Mouse (Mus musculus) cortical plate, adult 2 months (tissue): ENCODE measurements around the gene Ctsh. TPM values are rescaled to one million over a fixed set of nuclear protein-coding genes. Genes with fewer than 3 reads are reported as not detected.
"Not testable (repeated sequence)": the region's sequence is repeated elsewhere in the genome, so short reads cannot be mapped to it uniquely, and the experiment has no call there.

Experiments
- H3K27ac ChIP-seq: fragments of 200-500 bp; 2 replicates; pipeline ENCODE4 v1.5.1; 2012; ENCODE audit warnings: low read length, control low read depth, inconsistent platforms; ENCODE audit not compliant: insufficient read depth
- H3K4me1 ChIP-seq: fragments of 200-500 bp; 2 replicates; pipeline ENCODE4 v1.6.1; 2011; ENCODE audit warnings: low read length; ENCODE audit not compliant: control insufficient read depth, insufficient read depth
- H3K4me3 ChIP-seq: fragments of 200-500 bp; 2 replicates; pipeline ENCODE4 v1.5.1; 2011; ENCODE audit warnings: mild to moderate bottlenecking, low read length, control low read depth; ENCODE audit not compliant: insufficient read depth
- CTCF ChIP-seq: fragments of 200-500 bp; IDR thresholded peaks from 2 replicates; pipeline ENCODE4 v1.5.1; 2011; ENCODE audit warnings: mild to moderate bottlenecking, control low read depth, low read length; ENCODE audit not compliant: insufficient read depth; ENCODE audit errors: extremely low read depth
- POLR2A ChIP-seq: fragments of 200-500 bp; IDR thresholded peaks from 2 replicates; pipeline ENCODE4 v1.6.1; 2011; ENCODE audit warnings: mild to moderate bottlenecking, low read length, control low read depth; ENCODE audit not compliant: insufficient read depth; ENCODE audit errors: extremely low read depth
- polyA plus RNA-seq: library from polyadenylated mRNA; depleted of rRNA; stranded (reverse); fragments of >200 nt; gene quantifications from 2 replicates; pipeline ENCODE4 v1.2.3, GENCODE M21; 2012

The Ctsh gene
- polyA plus RNA-seq, 1 experiment: 17.3 TPM

- TF ChIP-seq CTCF (no peak), POLR2A (no peak)
- Histone ChIP-seq H3K27ac (no peak overlapping the region), H3K4me1 (no peaks in the 10 kb centered on the region), H3K4me3 (no peak overlapping the region)
Measured at GRCm38 (mm10) chr9:90035168-90035567, 18.8 kb upstream of the Ctsh start.

- TF ChIP-seq POLR2A (no peak), CTCF (no peak)
- no peaks in the 10 kb centered on the region for H3K4me1 ChIP-seq
- H3K27ac ChIP-seq: no peak overlapping the region
- H3K4me3 ChIP-seq: no peak overlapping the region
Measured at GRCm38 (mm10) chr9:90035794-90036193, 18.2 kb upstream of the Ctsh start.

- H3K4me1 ChIP-seq: no peaks in the 10 kb centered on the region
- H3K27ac ChIP-seq: no peak overlapping the region
- no peak overlapping the region for H3K4me3 ChIP-seq
- TF ChIP-seq POLR2A (no peak), CTCF (no peak)
Measured at GRCm38 (mm10) chr9:90036313-90036712, 17.6 kb upstream of the Ctsh start.

GRCm38 (mm10) chr9:90038535-90038934, 15.4 kb upstream of the Ctsh start:
- TF ChIP-seq POLR2A (no peak), CTCF (no peak)
- no peak overlapping the region for H3K4me3 ChIP-seq
- H3K4me1 ChIP-seq: no peaks in the 10 kb centered on the region
- H3K27ac ChIP-seq: no peak overlapping the region

- Histone ChIP-seq H3K4me1 (no peaks in the 10 kb centered on the region), H3K27ac (no peak overlapping the region), H3K4me3 (no peak overlapping the region)
- no peak for TF ChIP-seq POLR2A
Measured at GRCm38 (mm10) chr9:90040916-90041315, 13.0 kb upstream of the Ctsh start.

- no peaks in the 10 kb centered on the region for H3K4me1 ChIP-seq
- no peak for TF ChIP-seq CTCF
- no peak for TF ChIP-seq POLR2A
- no peak overlapping the region for H3K27ac ChIP-seq
- H3K4me3 ChIP-seq: no peak overlapping the region
Measured at GRCm38 (mm10) chr9:90041556-90041955, 12.4 kb upstream of the Ctsh start.

- not testable (repeated sequence) for H3K4me1 ChIP-seq, H3K4me3 ChIP-seq, H3K27ac ChIP-seq
Measured at GRCm38 (mm10) chr9:90042906-90043305, 11.0 kb upstream of the Ctsh start.

GRCm38 (mm10) chr9:90045191-90045590, 8.8 kb upstream of the Ctsh start:
- TF ChIP-seq POLR2A: no peak
- no peak for TF ChIP-seq CTCF
- H3K27ac ChIP-seq: no peak overlapping the region
- H3K4me1 ChIP-seq: no peaks in the 10 kb centered on the region
- H3K4me3 ChIP-seq: no peak overlapping the region

- 0 out of 2 replicates have a peak overlapping the region, but pooled peaks have one; percentile 53 for H3K27ac ChIP-seq
Measured at GRCm38 (mm10) chr9:90047937-90048627, 5.9 kb upstream of the Ctsh start.

GRCm38 (mm10) chr9:90054371-90055145, 606 bp downstream of the Ctsh start:
- peak overlapping the region; percentile 84 for H3K27ac ChIP-seq
- TF ChIP-seq CTCF (no peak), POLR2A (no peak)
- peak overlapping the region; percentile 60 for H3K4me3 ChIP-seq
- no peaks in the 10 kb centered on the region for H3K4me1 ChIP-seq

More at GRCm38 (mm10) chr9:90047937-90048627, 5.9 kb upstream of the Ctsh start:
- no peak for TF ChIP-seq POLR2A
- TF ChIP-seq CTCF: no peak
- no peaks in the 10 kb centered on the region for H3K4me1 ChIP-seq
- H3K4me3 ChIP-seq: no peak overlapping the region
